Mouse (Mus musculus) neural tube, embryonic 14.5 days (tissue): Measurements from ENCODE around the gene Pdyn. TPM values are rescaled to one million over a fixed set of nuclear protein-coding genes. Genes with fewer than 3 reads are reported as not detected.

Source experiments
- ATAC-seq: fragments of 200-750 bp; cut with Nextera tagmentation; 2 replicates; pipeline ENCODE4 v1.8.0; 2017; ENCODE audit warnings: low read depth, mild to moderate bottlenecking, moderate TSS enrichment, moderate library complexity
- H3K27ac ChIP-seq: fragments of 300-500 bp; sonication (generic); 2 replicates; pipeline ENCODE4 v1.5.1; 2014; ENCODE audit warnings: low read depth, mild to moderate bottlenecking, control low read depth, low read length, moderate library complexity, mixed read lengths
- H3K27me3 ChIP-seq: fragments of 300-500 bp; sonication (generic); 2 replicates; pipeline ENCODE4 v1.6.1; 2014; ENCODE audit warnings: low read length; ENCODE audit not compliant: control insufficient read depth, insufficient read depth
- H3K36me3 ChIP-seq: fragments of 300-500 bp; sonication (generic); 2 replicates; pipeline ENCODE4 v1.6.1; 2014; ENCODE audit warnings: low read length, mixed read lengths; ENCODE audit not compliant: control insufficient read depth, insufficient read depth
- H3K4me1 ChIP-seq: fragments of 300-500 bp; sonication (generic); 2 replicates; pipeline ENCODE4 v1.6.1; 2014; ENCODE audit warnings: low read length; ENCODE audit not compliant: control insufficient read depth, insufficient read depth
- H3K4me2 ChIP-seq: fragments of 300-500 bp; sonication (generic); 2 replicates; pipeline ENCODE4 v1.6.1; 2014; ENCODE audit warnings: mild to moderate bottlenecking, low read depth, low read length, control low read depth
- H3K4me3 ChIP-seq: fragments of 300-500 bp; sonication (generic); 2 replicates; pipeline ENCODE4 v1.5.1; 2014; ENCODE audit warnings: low read depth, low read length, control low read depth, mixed read lengths
- H3K9ac ChIP-seq: fragments of 300-500 bp; sonication (generic); replicated peaks from 2 replicates; pipeline ENCODE4 v1.6.1; 2014; ENCODE audit warnings: low read depth, mild to moderate bottlenecking, control low read depth, low read length, mixed read lengths
- H3K9me3 ChIP-seq: fragments of 300-500 bp; sonication (generic); 2 replicates; pipeline ENCODE4 v1.6.1; 2016; ENCODE audit warnings: low read length; ENCODE audit not compliant: control insufficient read depth
- WGBS: fragments of 180-500 bp; shearing (Covaris S2); extraction: QIAGEN DNeasy Blood & Tissue Kit; methylation state at CpG from one replicate; pipeline ENCODE4 v1.1.7; 2014; 5-methylcytosine and 5-hydroxymethylcytosine counted together
- polyA plus RNA-seq: library from polyadenylated mRNA; unstranded; fragments of >200 nt; fragmentation: Nextera tagmentation; extraction: Ambion mirVana; gene quantifications from 2 replicates; pipeline ENCODE4 v1.2.1, GENCODE M21; 2014

The Pdyn gene
- polyA plus RNA-seq, 1 experiment from 2014 or later, result 51.7 TPM

GRCm38 (mm10) chr2:129692694-129693093 is 7.0 kb downstream of the Pdyn start:
- Histone ChIP-seq H3K4me2 (no peak overlapping the region), H3K27me3 (no peaks in the 10 kb centered on the region), H3K9ac (no peak overlapping the region), H3K4me1 (no peaks in the 10 kb centered on the region), H3K9me3 (no peaks in the 10 kb centered on the region), H3K27ac (no peak overlapping the region), H3K36me3 (no peaks in the 10 kb centered on the region), H3K4me3 (no peak overlapping the region)
- ATAC-seq, result peak; percentile 34; the same call in 1 of the 2 replicates
- 78% methylated on average over 8 of the region's 8 CpGs for WGBS

- no peak overlapping the region for H3K27ac ChIP-seq
- no peak for ATAC-seq
- H3K4me1 ChIP-seq, result no peaks in the 10 kb centered on the region
- no peak overlapping the region for H3K9ac ChIP-seq
- H3K4me3 ChIP-seq, result no peak overlapping the region
- H3K27me3 ChIP-seq, result no peaks in the 10 kb centered on the region
- no peaks in the 10 kb centered on the region for H3K36me3 ChIP-seq
- WGBS, result 83% methylated on average over 7 of the region's 7 CpGs
- no peak overlapping the region for H3K4me2 ChIP-seq
- no peaks in the 10 kb centered on the region for H3K9me3 ChIP-seq
These were observed 9.9 kb downstream of the Pdyn start for GRCm38 (mm10) chr2:129689694-129690093.

GRCm38 (mm10) chr2:129688036-129688625 is 11.5 kb downstream of the Pdyn start:
- 92% methylated on average over 28 of the region's 28 CpGs for whole genome bisulfite sequencing

GRCm38 (mm10) chr2:129686908-129687307 is 12.7 kb downstream of the Pdyn start:
- 62% methylated on average over 10 of the region's 10 CpGs for WGBS
- Histone ChIP-seq H3K4me1 (no peaks in the 10 kb centered on the region), H3K4me2 (no peak overlapping the region), H3K9me3 (no peaks in the 10 kb centered on the region), H3K27ac (no peak overlapping the region), H3K36me3 (no peaks in the 10 kb centered on the region), H3K27me3 (no peaks in the 10 kb centered on the region), H3K9ac (no peak overlapping the region), H3K4me3 (no peak overlapping the region)
- ATAC-seq, result no peak; the same call in 1 of the 2 replicates

More at GRCm38 (mm10) chr2:129688036-129688625, 11.5 kb downstream of the Pdyn start:
- Histone ChIP-seq H3K27ac (no peak overlapping the region), H3K27me3 (no peaks in the 10 kb centered on the region), H3K9me3 (no peaks in the 10 kb centered on the region), H3K36me3 (no peaks in the 10 kb centered on the region), H3K4me3 (no peak overlapping the region), H3K4me2 (no peak overlapping the region), H3K9ac (no peak overlapping the region), H3K4me1 (no peaks in the 10 kb centered on the region)
- no peak for ATAC-seq

- Histone ChIP-seq H3K27ac (no peak overlapping the region), H3K4me1 (no peaks in the 10 kb centered on the region), H3K27me3 (no peaks in the 10 kb centered on the region), H3K4me2 (no peak overlapping the region), H3K9ac (no peak overlapping the region), H3K4me3 (no peak overlapping the region), H3K36me3 (no peaks in the 10 kb centered on the region), H3K9me3 (no peaks in the 10 kb centered on the region)
- no peak for ATAC-seq
- 71% methylated on average over 4 of the region's 4 CpGs for WGBS
These were observed 15.6 kb downstream of the Pdyn start for GRCm38 (mm10) chr2:129684014-129684413.

- no peaks in the 10 kb centered on the region for H3K36me3 ChIP-seq
- no peaks in the 10 kb centered on the region for H3K4me1 ChIP-seq
- no peak overlapping the region for H3K9ac ChIP-seq
- no peak overlapping the region for H3K4me2 ChIP-seq
- no peaks in the 10 kb centered on the region for H3K9me3 ChIP-seq
- no peak for ATAC-seq
- no peaks in the 10 kb centered on the region; the same call in 1 of the 2 replicates for H3K27me3 ChIP-seq
- H3K27ac ChIP-seq, result no peak overlapping the region
- 89% methylated on average over 3 of the region's 3 CpGs for WGBS
- no peak overlapping the region for H3K4me3 ChIP-seq
These were observed 19.4 kb downstream of the Pdyn start for GRCm38 (mm10) chr2:129680236-129680635.

- 85% methylated on average over 5 of the region's 5 CpGs for WGBS
- H3K4me3 ChIP-seq, result no peak overlapping the region
- no peaks in the 10 kb centered on the region for H3K4me1 ChIP-seq
- no peaks in the 10 kb centered on the region; the same call in 1 of the 2 replicates for H3K27me3 ChIP-seq
- no peaks in the 10 kb centered on the region for H3K9me3 ChIP-seq
- no peak for ATAC-seq
- no peak overlapping the region for H3K27ac ChIP-seq
- no peak overlapping the region for H3K4me2 ChIP-seq
- no peaks in the 10 kb centered on the region for H3K36me3 ChIP-seq
- no peak overlapping the region for H3K9ac ChIP-seq
These were observed 20.6 kb downstream of the Pdyn start for GRCm38 (mm10) chr2:129679066-129679465.

GRCm38 (mm10) chr2:129677664-129678063 is 22.0 kb downstream of the Pdyn start:
- Histone ChIP-seq H3K4me1 (no peaks in the 10 kb centered on the region), H3K9me3 (no peaks in the 10 kb centered on the region), H3K4me2 (no peak overlapping the region), H3K4me3 (no peak overlapping the region), H3K27ac (no peak overlapping the region), H3K27me3 (no peaks in the 10 kb centered on the region; the same call in 1 of the 2 replicates), H3K9ac (no peak overlapping the region), H3K36me3 (no peaks in the 10 kb centered on the region)
- 32% methylated on average over 2 of the region's 2 CpGs for WGBS
- ATAC-seq, result peak; percentile 48; the same call in 1 of the 2 replicates

- Histone ChIP-seq H3K36me3 (no peaks in the 10 kb centered on the region), H3K9me3 (no peaks in the 10 kb centered on the region), H3K4me2 (no peak overlapping the region), H3K9ac (no peak overlapping the region), H3K27me3 (no peaks in the 10 kb centered on the region; the same call in 1 of the 2 replicates), H3K4me1 (no peaks in the 10 kb centered on the region), H3K4me3 (no peak overlapping the region), H3K27ac (no peak overlapping the region)
- peak; percentile 73; the same call in 1 of the 2 replicates for ATAC-seq
- 29% methylated on average over 13 of the region's 13 CpGs for WGBS
These were observed 24.6 kb downstream of the Pdyn start for GRCm38 (mm10) chr2:129674935-129675634.
